Mouse (Mus musculus) lung, postnatal 14 days (tissue): ENCODE results near the gene Phgr1.

Source experiments
- DNase-seq: peaks from one replicate; pipeline ENCODE4 v3.0.0; 2021

Phgr1 gene

DNA sequence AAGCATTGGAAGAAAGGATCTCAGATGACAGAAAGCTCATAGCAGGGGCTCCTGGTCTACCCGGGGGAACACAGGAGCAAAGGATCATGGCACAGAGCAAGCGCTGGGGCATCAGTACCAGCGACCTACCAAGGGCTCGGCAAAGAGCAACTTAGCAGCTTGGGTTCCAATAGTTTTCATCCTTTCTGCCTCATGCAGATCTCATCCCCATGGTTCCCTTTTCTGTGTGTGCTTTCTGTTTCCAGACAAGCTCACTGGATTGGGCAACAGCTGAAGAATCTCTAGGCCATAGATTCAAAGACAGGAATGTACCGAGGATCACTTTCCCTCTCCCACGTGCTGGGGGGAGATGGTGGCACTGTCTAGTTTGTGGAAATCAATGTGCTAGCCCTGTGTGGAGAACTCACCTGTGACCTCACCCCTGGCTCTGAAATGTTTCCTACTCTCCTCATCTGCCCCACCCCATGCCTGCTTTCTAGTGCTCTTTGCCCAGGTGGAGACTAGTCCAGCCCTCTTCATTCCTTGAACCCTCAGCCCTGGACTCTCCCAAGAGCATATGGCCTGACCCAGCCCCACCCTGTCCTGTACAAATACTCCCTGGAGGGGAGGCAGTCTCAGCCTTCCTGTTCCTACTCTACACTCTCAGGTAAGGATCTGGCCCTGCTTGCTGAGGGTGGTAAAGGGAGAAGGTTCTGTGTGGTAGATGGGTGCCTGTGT is at the start of gene Phgr1:
Gene Phgr1 (plus strand): TSS at position 612 of the 717 bp plus-strand sequence.
- no peak for DNase-seq

GRCm38 (mm10) chr2:118723693-118724486 is 48.7 kb upstream of the Phgr1 start:
- DNase-seq: no peak

- DNase-seq: no peak
Observed at GRCm38 (mm10) chr2:118725511-118725910, 47.1 kb upstream of the Phgr1 start.

DNA sequence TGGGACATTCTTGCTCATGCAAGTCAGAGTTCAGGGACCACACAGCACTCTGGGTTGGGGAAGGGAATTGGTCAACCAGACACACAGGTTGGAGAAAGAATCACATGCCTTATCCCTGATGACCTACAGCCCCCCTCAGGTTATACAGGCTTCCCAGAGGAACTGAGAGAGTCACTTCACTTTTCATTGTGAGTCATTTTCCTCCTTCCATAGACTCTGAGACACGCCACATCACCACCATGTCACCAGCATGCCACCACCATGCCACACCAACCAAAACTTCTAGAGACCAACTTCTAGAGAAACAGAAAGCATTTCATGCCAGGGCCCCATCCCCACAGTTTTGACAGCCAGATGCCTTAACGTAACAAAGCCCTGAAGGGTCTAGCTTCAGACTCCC is 45.7 kb upstream of the Phgr1 start:
- no peak for DNase-seq

DNA sequence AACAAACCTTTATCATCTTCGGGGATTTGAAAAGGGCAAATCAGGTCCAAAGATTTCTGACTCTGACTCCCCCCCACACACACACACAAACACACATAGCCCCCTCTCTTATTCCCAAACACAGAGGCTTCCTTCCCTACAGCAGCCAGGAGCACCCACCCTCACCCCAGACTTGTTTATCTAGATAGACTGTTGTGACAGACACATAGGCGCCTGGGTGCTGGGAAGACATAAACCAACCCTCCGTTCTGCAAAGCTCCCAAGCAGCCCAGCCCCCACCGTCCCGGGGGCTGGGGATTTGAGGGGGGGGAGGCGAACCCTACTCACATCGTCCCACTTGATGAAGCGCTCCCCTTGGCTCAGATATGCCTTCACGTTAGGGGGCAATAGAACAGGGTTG is 44.7 kb upstream of the Phgr1 start:
- peak; percentile 35 for DNase-seq

DNA sequence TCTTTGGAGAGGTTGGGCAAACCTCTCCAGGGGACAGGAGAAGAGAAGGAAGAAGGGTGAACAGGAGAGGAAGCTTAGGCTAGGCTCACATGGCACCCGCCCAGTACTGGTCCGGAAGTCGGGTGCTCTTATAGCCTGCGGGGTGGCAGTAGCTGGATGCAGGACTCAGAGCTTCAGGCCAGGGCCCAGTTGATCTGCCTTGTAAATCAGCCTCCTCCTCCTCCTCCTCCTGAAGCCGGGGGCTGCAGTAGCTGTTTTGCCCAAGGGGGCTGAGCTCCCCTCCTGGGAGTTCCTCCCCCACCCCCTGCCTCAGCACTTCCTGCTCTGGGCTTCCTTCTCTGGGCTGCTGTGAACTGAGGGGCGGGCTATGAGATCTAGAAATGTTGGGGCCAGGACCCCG is 44.2 kb upstream of the Phgr1 start, which contains the start of gene Plcb2:
Gene Plcb2 (minus strand): TSS at position 102 of the 400 bp plus-strand sequence.
- peak; percentile 38 for DNase-seq

DNA sequence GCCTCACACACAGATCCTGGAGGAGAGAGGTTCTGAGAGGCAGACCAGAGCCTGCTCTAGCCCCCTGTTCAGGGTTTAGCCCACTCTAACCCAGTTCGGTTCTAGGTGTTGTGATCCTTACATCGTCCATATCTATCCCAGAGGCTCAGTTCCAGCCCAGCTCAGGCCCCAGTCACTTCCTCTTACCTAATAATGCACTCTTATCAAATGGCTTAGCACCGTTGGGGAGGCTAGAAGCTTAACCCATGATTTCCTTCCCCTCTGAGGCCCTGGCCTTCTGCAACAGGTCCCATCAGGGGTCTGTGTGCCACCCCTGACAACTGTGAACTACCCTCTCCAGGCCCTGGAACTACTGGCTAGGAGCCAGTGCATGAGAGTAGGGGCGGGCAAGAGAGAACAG is 43.4 kb upstream of the Phgr1 start:
- no peak for DNase-seq

DNA sequence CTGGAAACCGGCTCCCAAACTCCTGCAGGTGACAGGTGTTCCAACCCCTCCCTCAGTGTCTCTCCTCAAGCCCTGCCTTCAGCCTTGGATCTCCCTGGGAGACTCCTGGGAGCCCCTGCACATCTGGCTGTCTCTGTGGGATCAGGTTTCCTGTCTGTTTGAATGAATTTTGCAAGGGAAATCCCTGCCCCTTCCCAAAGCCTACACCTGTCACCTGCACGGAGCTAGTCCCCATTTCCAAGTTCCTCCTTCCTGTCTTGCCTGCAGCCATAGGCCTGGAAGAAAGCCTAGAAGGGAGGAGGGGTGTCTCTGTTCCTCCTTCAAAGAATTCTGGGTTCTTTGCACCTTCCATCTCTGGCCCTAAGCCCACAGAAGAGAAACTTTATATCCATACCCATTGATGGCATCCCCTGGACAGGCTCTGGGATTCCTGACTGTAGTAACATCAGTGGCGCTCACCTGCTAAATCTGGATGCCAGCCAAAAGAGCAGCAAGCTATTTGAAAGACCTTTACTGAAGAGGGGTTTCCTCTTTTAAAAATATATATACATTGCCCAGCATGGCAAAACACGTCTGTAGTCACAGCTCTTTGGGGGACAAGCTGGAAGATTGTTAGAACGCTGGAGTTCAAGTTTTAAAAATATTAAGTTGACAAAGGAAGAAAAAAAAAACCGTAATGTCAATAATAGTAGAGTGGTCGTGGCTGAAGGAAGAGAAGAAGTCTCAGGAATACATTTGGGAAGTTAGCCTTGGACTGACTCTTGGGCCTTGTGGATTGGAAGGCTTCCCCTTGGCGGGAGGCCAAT is 42.5 kb upstream of the Phgr1 start:
- no peak for DNase-seq

DNA sequence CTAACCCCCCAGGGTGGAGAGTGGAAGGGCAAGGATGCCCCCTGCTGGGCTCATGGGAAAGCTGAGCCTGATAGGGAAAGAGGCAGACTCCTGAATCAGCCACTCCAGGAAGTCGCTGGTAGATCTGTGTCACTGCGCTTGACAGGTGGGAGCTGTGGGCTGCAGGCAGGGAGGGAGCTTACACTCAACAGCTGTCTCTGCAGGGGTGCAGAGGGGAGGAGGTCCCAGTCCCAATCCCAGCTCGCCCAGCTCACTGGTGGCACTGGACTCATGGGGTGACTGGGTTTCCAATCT is 42.0 kb upstream of the Phgr1 start:
- DNase-seq: peak; percentile 86

- no peak for DNase-seq
Observed at GRCm38 (mm10) chr2:118731981-118732380, 40.6 kb upstream of the Phgr1 start.

DNA sequence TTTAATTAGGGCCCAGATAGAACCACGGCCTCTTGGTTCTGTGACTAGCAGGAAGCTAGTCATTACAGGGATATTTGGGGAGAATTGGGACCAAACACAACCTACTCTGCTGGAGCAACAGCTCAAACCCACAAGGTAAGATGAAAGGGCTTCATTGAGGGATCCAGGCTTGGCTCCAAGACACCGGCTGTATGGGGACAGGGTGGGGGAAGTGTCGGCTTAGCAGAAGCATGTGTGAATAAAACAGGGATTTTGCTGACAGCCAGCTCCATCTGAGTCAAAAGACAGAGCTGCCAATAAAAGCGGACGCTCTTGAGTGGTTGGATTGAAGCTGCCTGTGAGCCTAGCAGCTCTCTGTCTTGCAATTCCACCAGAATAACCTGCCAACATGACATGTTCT is 39.2 kb upstream of the Phgr1 start:
- DNase-seq: no peak

DNA sequence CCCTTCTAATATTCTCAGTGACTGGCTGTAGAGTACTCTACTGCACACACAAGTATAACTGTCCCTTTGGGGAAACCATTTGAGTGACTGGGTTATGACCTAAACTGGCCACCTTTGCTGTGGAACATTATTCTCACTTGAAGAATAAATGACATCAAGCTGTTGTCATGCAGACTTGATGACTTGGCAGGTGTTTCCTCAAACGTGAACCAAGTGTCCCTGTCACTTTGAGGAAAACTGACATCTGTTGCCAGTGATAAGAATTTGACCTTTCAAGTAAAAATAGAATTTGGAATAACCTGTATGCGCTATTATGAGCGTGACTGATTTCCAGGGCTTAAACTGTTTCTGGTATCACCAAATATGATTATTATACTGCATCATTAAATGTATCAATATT is 32.2 kb upstream of the Phgr1 start:
- DNase-seq: no peak

- no peak for DNase-seq
Observed at GRCm38 (mm10) chr2:118741183-118741582, 31.4 kb upstream of the Phgr1 start.

GRCm38 (mm10) chr2:118743261-118743943 is 29.2 kb upstream of the Phgr1 start:
- DNase-seq: peak; percentile 56

DNA sequence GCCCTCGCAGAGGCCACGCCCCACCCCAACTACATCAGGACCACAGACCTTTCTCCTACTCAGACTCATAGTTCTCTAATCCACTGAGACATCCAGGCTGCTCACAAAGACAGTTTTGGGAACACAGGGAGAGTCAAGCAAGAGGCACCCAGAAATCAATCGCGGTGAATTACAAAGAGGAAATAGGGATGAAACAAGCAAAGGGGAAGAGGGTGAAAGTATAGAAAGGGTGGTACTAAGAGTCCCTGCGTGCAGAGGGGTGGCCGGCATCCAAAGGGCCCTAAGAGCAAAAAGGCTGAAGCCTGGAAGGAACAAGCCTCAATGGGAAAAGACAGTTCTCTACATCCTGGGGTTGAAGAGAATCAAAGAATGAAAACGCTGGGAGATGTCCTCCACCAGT is 27.9 kb upstream of the Phgr1 start:
- no peak for DNase-seq

DNA sequence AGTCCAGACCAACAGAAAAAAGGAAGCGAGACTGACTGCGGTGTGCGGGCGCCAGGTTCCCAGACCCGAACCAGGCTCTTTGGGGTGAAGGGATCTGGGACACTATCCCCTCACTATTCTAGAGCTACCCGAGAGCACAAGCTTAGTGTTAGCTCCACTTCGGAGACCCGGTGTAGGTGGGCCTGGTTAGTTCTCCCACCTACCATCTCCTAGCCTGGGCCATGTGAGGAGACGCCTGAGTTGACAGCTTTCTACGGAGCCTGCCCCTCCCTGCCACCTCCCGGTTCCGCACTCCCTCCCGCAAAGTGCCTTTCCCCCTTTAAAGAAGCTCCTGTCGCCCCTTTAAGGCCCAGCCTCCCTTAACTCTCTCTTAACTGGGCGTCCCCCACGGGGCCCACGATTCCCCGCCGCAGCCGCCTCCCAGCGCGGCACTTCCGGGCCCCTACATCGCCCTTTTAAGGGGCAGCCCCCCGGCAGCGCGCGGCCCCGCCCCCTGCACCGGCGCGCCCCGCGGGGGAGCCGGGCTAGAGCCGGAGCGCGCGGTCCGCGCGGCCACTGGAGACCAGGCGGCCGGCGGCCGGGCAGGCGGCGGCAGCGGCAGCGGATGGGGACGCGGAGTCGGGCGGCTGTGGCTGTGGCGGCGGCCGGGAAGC is 27.2 kb upstream of the Phgr1 start, which contains the start of gene Inafm2:
Gene Inafm2 (plus strand): TSS at position 527 of the 653 bp plus-strand sequence.
- peak; percentile 89 for DNase-seq

- DNase-seq: no peak
Observed at GRCm38 (mm10) chr2:118745915-118746901, 26.4 kb upstream of the Phgr1 start.

- peak; percentile 69 for DNase-seq
Observed at GRCm38 (mm10) chr2:118747301-118747960, 25.1 kb upstream of the Phgr1 start.

DNA sequence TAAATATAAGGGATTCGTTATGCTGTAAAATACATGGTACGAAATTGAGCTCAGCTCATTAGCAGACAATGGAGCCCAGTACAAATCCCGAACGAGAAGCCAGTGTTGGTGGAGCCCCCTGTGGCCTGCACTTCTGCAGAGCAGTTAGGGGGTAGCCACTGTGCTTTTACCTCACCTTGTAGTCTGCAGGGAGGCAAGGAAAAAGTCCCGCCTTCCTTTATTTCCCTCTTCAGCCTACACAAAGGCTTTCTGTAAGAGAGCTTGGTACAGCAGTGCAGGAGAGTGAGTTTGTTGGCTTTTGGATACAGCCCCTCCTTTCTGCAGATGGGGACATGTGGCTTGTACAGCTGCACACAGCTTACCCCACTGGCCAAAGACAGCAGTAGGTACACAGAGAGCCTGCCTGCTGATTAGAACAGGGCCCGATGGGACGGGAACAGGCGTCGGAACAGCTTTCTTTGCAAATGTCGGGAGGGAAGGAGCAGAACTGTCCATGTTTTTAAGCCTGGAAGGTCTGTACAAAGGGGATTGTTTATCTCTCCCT is 23.2 kb upstream of the Phgr1 start:
- DNase-seq: no peak

GRCm38 (mm10) chr2:118750476-118750875 is 22.1 kb upstream of the Phgr1 start:
- DNase-seq: no peak
